Mouse (Mus musculus) embryonic fibroblast, embryonic 13.5 days (primary cell): ENCODE results near the gene Itpr2. TPM values are rescaled to one million over a fixed set of nuclear protein-coding genes. Genes with fewer than 3 reads are reported as not detected.

ENCODE experiments used
- H3K27ac ChIP-seq: 2 replicates; pipeline ENCODE4 v1.5.1; 2012; ENCODE audit warnings: low read length, control low read depth, inconsistent platforms; ENCODE audit not compliant: insufficient read depth
- H3K4me1 ChIP-seq: 2 replicates; pipeline ENCODE4 v1.6.1; 2011; ENCODE audit warnings: low read length; ENCODE audit not compliant: control insufficient read depth, insufficient read depth
- H3K4me3 ChIP-seq: 2 replicates; pipeline ENCODE4 v1.5.1; 2011; ENCODE audit warnings: mild to moderate bottlenecking, control low read depth, low read length; ENCODE audit not compliant: insufficient read depth
- CTCF ChIP-seq: IDR thresholded peaks from 2 replicates; pipeline ENCODE4 v1.5.1; 2011; ENCODE audit warnings: mild to moderate bottlenecking, control low read depth, low read length, moderate library complexity, borderline replicate concordance; ENCODE audit not compliant: insufficient read depth
- POLR2A ChIP-seq: IDR thresholded peaks from 2 replicates; pipeline ENCODE4 v1.6.1; 2011; ENCODE audit warnings: low read depth, mild to moderate bottlenecking, control low read depth, low read length, moderate library complexity
- polyA plus RNA-seq: library from polyadenylated mRNA; stranded (reverse); fragments of >200 nt; gene quantifications from 2 replicates; pipeline ENCODE4 v1.2.4, GENCODE M21; 2011; ENCODE audit warnings: low read depth; ENCODE audit not compliant: missing spikeins, insufficient read length

Itpr2 gene
- polyA plus RNA-seq, 1 experiment = 7.7 TPM

- no peak overlapping the region for H3K27ac ChIP-seq
- H3K4me1 ChIP-seq = peaks cover 5% of the 10 kb centered on the region; the same call in 1 of the 2 replicates
- TF ChIP-seq POLR2A (no peak), CTCF (no peak)
- H3K4me3 ChIP-seq = no peak overlapping the region
Measured at GRCm38 (mm10) chr6:146077124-146077889, 424.7 kb downstream of the Itpr2 start.

GRCm38 (mm10) chr6:146072842-146073241, 429.2 kb downstream of the Itpr2 start:
- Histone ChIP-seq H3K27ac (no peak overlapping the region), H3K4me1 (no peaks in the 10 kb centered on the region), H3K4me3 (no peak overlapping the region)
- TF ChIP-seq CTCF (no peak), POLR2A (no peak)

- no peaks in the 10 kb centered on the region for H3K4me1 ChIP-seq
- TF ChIP-seq POLR2A (no peak), CTCF (no peak)
- H3K4me3 ChIP-seq = no peak overlapping the region
- H3K27ac ChIP-seq = no peak overlapping the region
Measured at GRCm38 (mm10) chr6:146071883-146072282, 430.1 kb downstream of the Itpr2 start.

Other genes starting within 250 kb of the Itpr2 start
- gene Fgfr1op2, start 75.0 kb upstream of the Itpr2 start, polyA plus RNA-seq = 101 and 107 TPM in 2 replicates
- gene Ints13, start 75.6 kb upstream of the Itpr2 start, polyA plus RNA-seq = 48.3 and 55.2 TPM in 2 replicates
- gene Med21, start 140.3 kb upstream of the Itpr2 start, polyA plus RNA-seq = 74.6 and 82.0 TPM in 2 replicates
- gene Tm7sf3, start 140.6 kb upstream of the Itpr2 start, polyA plus RNA-seq = 50.5 and 61.6 TPM in 2 replicates
- gene Stk38l, start 222.8 kb upstream of the Itpr2 start, polyA plus RNA-seq = 24.3 and 25.7 TPM in 2 replicates